Mouse (Mus musculus): ENCODE data around the gene Gfpt1.

DNA sequence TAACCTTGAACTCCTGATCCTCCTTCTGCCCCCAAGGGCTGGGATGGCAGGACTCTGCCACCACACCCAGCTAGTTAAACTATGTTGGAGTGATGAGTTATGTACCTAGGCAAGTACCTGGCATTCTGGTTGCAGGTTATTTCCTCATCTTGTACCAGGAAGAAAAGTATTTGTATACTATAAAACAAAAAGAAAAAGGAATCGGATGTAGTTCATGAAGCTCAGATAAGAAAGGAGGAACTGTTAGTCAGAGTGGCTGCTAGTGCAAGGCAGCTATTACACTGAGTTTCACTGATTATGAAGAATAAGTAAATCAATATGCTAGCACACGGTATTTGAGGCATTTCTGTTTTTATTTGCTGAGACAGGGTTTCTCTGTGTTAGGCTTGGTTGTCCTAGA, 2.2 kb downstream of the Gfpt1 start:
- no peak for TF ChIP-seq CTCF (IDR thresholded peaks at IDR 0.05; ENCODE audit: extremely low read depth, insufficient read depth, insufficient read length, insufficient replicate concordance)
- TF ChIP-seq POLR2A (IDR thresholded peaks at IDR 0.05; ENCODE audit: low read depth, low read length), result no peak

Data from spleen, adult 2 months (tissue).